Mouse (Mus musculus): ENCODE results near the gene Plekhm2. TPM values are rescaled to one million over a fixed set of nuclear protein-coding genes. Genes with fewer than 3 reads are reported as not detected.

Plekhm2 gene
- polyA plus RNA-seq, 1 experiment from 2014 or later: 3.5 TPM

DNA sequence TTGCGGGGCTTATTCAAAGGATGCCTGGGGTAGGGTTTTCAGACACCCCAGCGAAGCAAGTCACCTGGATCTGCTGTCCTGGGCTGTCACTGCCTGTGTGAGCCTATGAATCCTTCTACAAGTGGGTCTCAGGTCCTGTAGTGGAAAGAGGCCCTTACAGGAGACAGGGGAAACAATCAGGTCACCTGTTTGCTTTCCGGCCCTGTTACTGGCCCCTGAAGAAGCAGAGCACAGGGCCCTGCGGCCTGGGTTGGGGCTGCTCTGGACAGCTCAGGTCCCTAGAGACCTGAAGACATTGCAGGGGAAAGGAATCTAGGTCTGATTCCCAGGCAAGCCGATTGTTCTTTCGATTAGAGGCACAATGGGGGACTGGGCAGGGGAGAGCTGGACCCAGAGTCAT lies 64.3 kb downstream of the Plekhm2 start:
- Histone ChIP-seq H3K4me3 (ENCODE audit: low read depth, low read length) (no peak overlapping the region), H3K4me2 (replicated peaks; ENCODE audit: low read depth) (peak overlapping the region; percentile 87), H3K36me3 (ENCODE audit: control insufficient read depth, insufficient read depth, low read length) (no peaks in the 10 kb centered on the region), H3K27me3 (ENCODE audit: control insufficient read depth, insufficient read depth, low read length) (no peaks in the 10 kb centered on the region), H3K27ac (replicated peaks) (peak overlapping the region; percentile 89; the same call in 1 of the 2 replicates), H3K4me1 (replicated peaks; ENCODE audit: control insufficient read depth, insufficient read depth) (peaks cover 3% of the 10 kb centered on the region; the same call in 1 of the 2 replicates), H3K9ac (ENCODE audit: low read length) (no peak overlapping the region), H3K9me3 (ENCODE audit: control insufficient read depth, low read length) (no peaks in the 10 kb centered on the region)
- TF ChIP-seq CTCF (IDR thresholded peaks at IDR 0.05; ENCODE audit: low read depth): no peak
- TF ChIP-seq EP300 (optimal IDR thresholded peaks at IDR 0.05): no peak
- ATAC-seq (ENCODE audit: low FRiP score, low TSS enrichment) (peak; percentile 20; the same call in 1 of the 2 replicates), DNase-seq (ENCODE audit: low spot score) (peak; percentile 34)
- 44% methylated on average over 6 of the region's 6 CpGs for WGBS

- Histone ChIP-seq H3K27ac (replicated peaks) (peak overlapping the region; percentile 89), H3K27me3 (ENCODE audit: control insufficient read depth, insufficient read depth, low read length) (no peaks in the 10 kb centered on the region), H3K4me3 (ENCODE audit: low read depth, low read length) (peak overlapping the region; percentile 77), H3K4me1 (replicated peaks; ENCODE audit: control insufficient read depth, insufficient read depth) (peaks cover 3% of the 10 kb centered on the region; the same call in 1 of the 2 replicates), H3K9me3 (ENCODE audit: control insufficient read depth, low read length) (no peaks in the 10 kb centered on the region), H3K9ac (ENCODE audit: low read length) (peak overlapping the region; percentile 87), H3K4me2 (replicated peaks; ENCODE audit: low read depth) (peak overlapping the region; percentile 87), H3K36me3 (ENCODE audit: control insufficient read depth, insufficient read depth, low read length) (peaks cover 5% of the 10 kb centered on the region)
- TF ChIP-seq EP300 (optimal IDR thresholded peaks at IDR 0.05) (peak; percentile 59), CTCF (IDR thresholded peaks at IDR 0.05; ENCODE audit: low read depth) (no peak)
- DNase-seq (ENCODE audit: low spot score): peak; percentile 66
- no peak for ATAC-seq (ENCODE audit: low FRiP score, low TSS enrichment)
- under 1% methylated on average over 34 of the region's 57 CpGs for whole genome bisulfite sequencing
Measured at GRCm38 (mm10) chr4:141599251-141600141, 65.2 kb downstream of the Plekhm2 start.

DNA sequence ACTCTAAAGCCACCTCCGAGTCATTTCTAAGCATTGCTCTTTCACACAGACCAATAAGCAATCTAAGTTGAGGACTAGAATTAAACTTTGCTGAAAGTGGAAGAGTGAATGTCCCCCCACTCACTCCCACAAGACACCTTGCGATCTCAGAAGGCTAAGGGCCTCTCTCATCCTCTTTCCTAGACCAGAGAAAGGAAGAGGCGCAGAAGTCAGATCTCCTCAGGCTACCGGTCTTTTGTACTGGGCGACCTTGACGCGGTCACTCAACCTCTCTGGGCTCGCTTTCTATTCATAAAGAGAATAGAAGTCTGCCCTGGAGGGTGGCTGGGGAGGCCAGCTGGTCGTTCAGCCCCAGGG lies 65.8 kb downstream of the Plekhm2 start:
- H3K9me3 ChIP-seq (ENCODE audit: control insufficient read depth, low read length): no peaks in the 10 kb centered on the region
- peak overlapping the region; percentile 89 for H3K27ac ChIP-seq (replicated peaks)
- H3K36me3 ChIP-seq (ENCODE audit: control insufficient read depth, insufficient read depth, low read length): peaks cover 9% of the 10 kb centered on the region
- H3K4me1 ChIP-seq (replicated peaks; ENCODE audit: control insufficient read depth, insufficient read depth): no peaks in the 10 kb centered on the region; the same call in 1 of the 2 replicates
- H3K27me3 ChIP-seq (ENCODE audit: control insufficient read depth, insufficient read depth, low read length): no peaks in the 10 kb centered on the region
- H3K9ac ChIP-seq (ENCODE audit: low read length): peak overlapping the region; percentile 87
- WGBS: 1% methylated on average over 9 of the region's 9 CpGs
- DNase-seq (ENCODE audit: low spot score): peak; percentile 24
- ATAC-seq (ENCODE audit: low FRiP score, low TSS enrichment): no peak
- TF ChIP-seq CTCF (IDR thresholded peaks at IDR 0.05; ENCODE audit: low read depth) (no peak), EP300 (optimal IDR thresholded peaks at IDR 0.05) (no peak)
- H3K4me2 ChIP-seq (replicated peaks; ENCODE audit: low read depth): peak overlapping the region; percentile 87
- peak overlapping the region; percentile 77 for H3K4me3 ChIP-seq (ENCODE audit: low read depth, low read length)

DNA sequence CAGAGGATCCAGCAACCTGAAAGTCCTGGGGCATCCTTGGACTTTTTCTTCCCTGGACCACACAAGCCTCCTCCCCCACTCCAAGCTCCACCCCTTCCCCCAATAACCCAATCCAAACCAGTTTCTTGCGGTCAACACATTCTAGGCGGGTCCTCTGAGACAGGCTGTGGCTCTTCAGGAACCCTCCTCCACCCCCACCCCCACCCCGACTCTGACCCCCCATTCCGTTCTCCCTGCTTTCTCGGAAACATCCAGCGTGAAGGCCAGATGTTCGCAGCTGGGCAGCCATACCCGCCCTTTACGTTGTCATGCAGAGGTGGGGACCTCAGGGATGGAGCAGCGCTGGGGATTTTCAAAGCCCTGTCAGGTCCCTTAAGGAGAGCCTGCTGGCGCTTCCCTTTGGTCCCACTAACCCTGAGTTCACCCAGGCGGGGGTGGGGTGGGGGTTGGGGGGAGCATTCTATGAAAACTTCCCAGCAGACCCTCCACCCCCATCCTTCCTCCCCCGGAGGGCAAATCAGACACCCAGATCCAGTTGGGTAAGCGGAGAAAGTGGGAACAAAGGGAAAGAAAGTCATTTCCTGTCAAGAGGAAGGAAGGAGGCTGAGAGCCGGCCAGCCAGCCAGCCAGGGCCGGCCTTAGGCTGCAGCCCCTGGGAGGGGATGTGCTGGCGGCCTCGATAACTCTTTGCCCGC lies 66.4 kb downstream of the Plekhm2 start:
- ATAC-seq (ENCODE audit: low FRiP score, low TSS enrichment) (peak; percentile 38; the same call in 1 of the 2 replicates), DNase-seq (ENCODE audit: low spot score) (peak; percentile 47)
- WGBS: 5% methylated on average over 19 of the region's 19 CpGs
- peaks cover 9% of the 10 kb centered on the region for H3K36me3 ChIP-seq (ENCODE audit: control insufficient read depth, insufficient read depth, low read length)
- H3K27me3 ChIP-seq (ENCODE audit: control insufficient read depth, insufficient read depth, low read length): no peaks in the 10 kb centered on the region
- peak overlapping the region; percentile 87 for H3K4me2 ChIP-seq (replicated peaks; ENCODE audit: low read depth)
- H3K9me3 ChIP-seq (ENCODE audit: control insufficient read depth, low read length): no peaks in the 10 kb centered on the region
- H3K9ac ChIP-seq (ENCODE audit: low read length): peak overlapping the region; percentile 87
- no peaks in the 10 kb centered on the region; the same call in 1 of the 2 replicates for H3K4me1 ChIP-seq (replicated peaks; ENCODE audit: control insufficient read depth, insufficient read depth)
- TF ChIP-seq CTCF (IDR thresholded peaks at IDR 0.05; ENCODE audit: low read depth) (no peak), EP300 (optimal IDR thresholded peaks at IDR 0.05) (no peak)
- peak overlapping the region; percentile 77 for H3K4me3 ChIP-seq (ENCODE audit: low read depth, low read length)
- H3K27ac ChIP-seq (replicated peaks): peak overlapping the region; percentile 89

DNA sequence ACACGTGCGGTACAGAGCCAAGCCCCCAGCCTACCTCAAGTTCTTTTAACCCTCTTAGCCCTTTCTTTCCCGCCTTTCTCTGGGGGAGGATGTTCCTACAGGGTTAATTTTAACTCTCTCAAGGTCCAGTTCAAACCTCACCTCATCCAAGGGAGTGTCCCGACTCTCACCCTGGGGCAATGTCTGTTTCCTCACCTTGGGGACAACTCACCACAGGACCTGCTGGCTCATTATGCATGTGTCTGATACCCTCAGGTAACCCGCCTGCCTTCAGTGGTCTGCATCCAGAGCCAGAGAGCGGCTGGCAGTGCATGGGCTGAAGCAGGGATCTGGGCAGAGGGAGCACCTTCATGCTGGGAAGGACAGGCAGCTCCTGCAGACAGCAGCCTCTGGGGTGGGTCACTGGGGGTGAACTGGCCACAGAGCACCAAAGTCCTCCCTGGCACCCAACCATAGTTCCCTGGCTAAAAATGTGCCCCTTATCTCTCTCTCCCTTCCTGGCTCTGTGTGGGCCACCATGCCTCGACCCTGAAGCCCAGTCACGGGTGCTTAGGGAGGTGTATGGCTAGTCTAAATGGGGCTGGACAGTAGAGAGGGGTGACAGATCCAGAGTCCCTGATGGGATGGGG lies 67.9 kb downstream of the Plekhm2 start:
- Histone ChIP-seq H3K4me3 (ENCODE audit: low read depth, low read length) (no peak overlapping the region), H3K27ac (replicated peaks) (no peak overlapping the region), H3K36me3 (ENCODE audit: control insufficient read depth, insufficient read depth, low read length) (peaks cover 14% of the 10 kb centered on the region), H3K4me1 (replicated peaks; ENCODE audit: control insufficient read depth, insufficient read depth) (no peaks in the 10 kb centered on the region; the same call in 1 of the 2 replicates), H3K9me3 (ENCODE audit: control insufficient read depth, low read length) (no peaks in the 10 kb centered on the region), H3K9ac (ENCODE audit: low read length) (no peak overlapping the region), H3K27me3 (ENCODE audit: control insufficient read depth, insufficient read depth, low read length) (no peaks in the 10 kb centered on the region), H3K4me2 (replicated peaks; ENCODE audit: low read depth) (no peak overlapping the region)
- TF ChIP-seq EP300 (optimal IDR thresholded peaks at IDR 0.05) (no peak), CTCF (IDR thresholded peaks at IDR 0.05; ENCODE audit: low read depth) (no peak)
- DNase-seq (ENCODE audit: low spot score) (no peak), ATAC-seq (ENCODE audit: low FRiP score, low TSS enrichment) (no peak)
- 80% methylated on average over 8 of the region's 8 CpGs for WGBS

Data from stomach, postnatal 0 days (tissue).